Mouse (Mus musculus) kidney, postnatal 0 days (tissue): ENCODE results near the gene Hsf4. TPM values are rescaled to one million over a fixed set of nuclear protein-coding genes. Genes with fewer than 3 reads are reported as not detected.

ENCODE experiments used
- ATAC-seq: fragments of 200-750 bp; cut with Nextera tagmentation; replicated peaks from 2 replicates; pipeline ENCODE4 v1.8.0; 2017; ENCODE audit warnings: low read depth, moderate number of reproducible peaks, moderate TSS enrichment, moderate library complexity; ENCODE audit not compliant: low FRiP score
- DNase-seq: peaks from one replicate; pipeline ENCODE4 v3.0.0-alpha.2; 2016; ENCODE audit warnings: low spot score
- H3K27ac ChIP-seq: fragments of 300-500 bp; sonication (generic); 2 replicates; pipeline ENCODE4 v1.5.1; 2014; ENCODE audit warnings: mild to moderate bottlenecking
- H3K27me3 ChIP-seq: fragments of 300-500 bp; sonication (generic); 2 replicates; pipeline ENCODE4 v1.6.1; 2014; ENCODE audit warnings: low read length, mixed read lengths; ENCODE audit not compliant: insufficient read depth
- H3K36me3 ChIP-seq: fragments of 300-500 bp; sonication (generic); 2 replicates; pipeline ENCODE4 v1.6.1; 2014; ENCODE audit warnings: low read length, mixed read lengths; ENCODE audit not compliant: insufficient read depth
- H3K4me1 ChIP-seq: fragments of 300-500 bp; sonication (generic); replicated peaks from 2 replicates; pipeline ENCODE4 v1.6.1; 2014; ENCODE audit warnings: antibody characterized with exemption, low read length, mixed read lengths; ENCODE audit not compliant: insufficient read depth
- H3K4me2 ChIP-seq: fragments of 300-500 bp; sonication (generic); 2 replicates; pipeline ENCODE4 v1.6.1; 2014; ENCODE audit warnings: mild to moderate bottlenecking, low read length, moderate library complexity, mixed read lengths
- H3K4me3 ChIP-seq: fragments of 300-500 bp; sonication (generic); replicated peaks from 2 replicates; pipeline ENCODE4 v1.5.1; 2014; ENCODE audit warnings: low read depth, low read length
- H3K9ac ChIP-seq: fragments of 300-500 bp; sonication (generic); 2 replicates; pipeline ENCODE4 v1.6.1; 2014; ENCODE audit warnings: low read depth, low read length
- H3K9me3 ChIP-seq: fragments of 300-500 bp; sonication (generic); replicated peaks from 2 replicates; pipeline ENCODE4 v1.6.1; 2016; ENCODE audit warnings: low read length, inconsistent platforms, mixed read lengths
- CTCF ChIP-seq: IDR thresholded peaks from 2 replicates; pipeline ENCODE4 v1.5.1; 2016; ENCODE audit warnings: antibody characterized with exemption, low read depth, mild to moderate bottlenecking, moderate library complexity
- WGBS: fragments of 180-500 bp; shearing (Covaris S2); extraction: QIAGEN DNeasy Blood & Tissue Kit; methylation state at CpG from one replicate; pipeline ENCODE4 v1.1.7; 2014; 5-methylcytosine and 5-hydroxymethylcytosine counted together
- polyA plus RNA-seq: library from polyadenylated mRNA; unstranded; fragments of >200 nt; fragmentation: Nextera tagmentation; extraction: Ambion mirVana; gene quantifications from 2 replicates; pipeline ENCODE4 v1.2.1, GENCODE M21; 2015

The Hsf4 gene
- polyA plus RNA-seq, 1 experiment from 2014 or later: 0.12 TPM

- Histone ChIP-seq H3K36me3 (no peaks in the 10 kb centered on the region; the same call in 1 of the 2 replicates), H3K27me3 (peaks cover 15% of the 10 kb centered on the region), H3K4me1 (0 out of 2 replicates have a peak, but pooled peaks cover 2% of the 10 kb centered on the region), H3K4me2 (no peak overlapping the region), H3K9me3 (no peaks in the 10 kb centered on the region), H3K9ac (no peak overlapping the region), H3K27ac (no peak overlapping the region), H3K4me3 (no peak overlapping the region)
- ATAC-seq (no peak), DNase-seq (no peak)
- TF ChIP-seq CTCF: no peak
- 88% methylated on average over 4 of the region's 4 CpGs for WGBS
Measured at GRCm38 (mm10) chr8:105282239-105282638, 12.6 kb downstream of the Hsf4 start.

- Histone ChIP-seq H3K4me2 (no peak overlapping the region), H3K36me3 (no peaks in the 10 kb centered on the region; the same call in 1 of the 2 replicates), H3K27me3 (peaks cover 7% of the 10 kb centered on the region), H3K9ac (no peak overlapping the region), H3K9me3 (no peaks in the 10 kb centered on the region), H3K4me3 (no peak overlapping the region), H3K4me1 (0 out of 2 replicates have a peak, but pooled peaks cover 2% of the 10 kb centered on the region), H3K27ac (no peak overlapping the region)
- WGBS: 45% methylated on average over 23 of the region's 23 CpGs
- DNase-seq (no peak), ATAC-seq (peak; percentile 37; the same call in 1 of the 2 replicates)
- peak; percentile 78 for TF ChIP-seq CTCF
Measured at GRCm38 (mm10) chr8:105283074-105283473, 13.5 kb downstream of the Hsf4 start.

DNA sequence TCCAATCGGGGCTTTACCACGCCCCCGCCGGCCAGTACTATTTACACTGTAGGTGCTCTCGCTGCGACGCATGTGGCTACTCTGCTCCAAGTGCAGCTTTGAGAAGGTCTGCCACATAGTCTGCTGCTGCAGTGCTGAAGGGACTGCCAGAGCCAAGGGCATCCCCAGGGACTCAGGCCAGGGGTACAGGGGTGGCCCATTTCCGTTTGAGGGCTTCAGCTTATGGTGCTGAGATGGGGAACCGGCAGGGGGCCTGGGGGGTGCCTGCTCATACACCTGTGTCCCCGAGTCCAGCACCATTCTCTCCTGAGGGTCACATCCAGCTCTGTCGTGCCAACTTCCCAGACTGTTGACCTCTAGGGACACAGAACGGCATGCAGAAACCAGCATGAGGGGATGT, 15.9 kb downstream of the Hsf4 start:
- DNase-seq (no peak), ATAC-seq (no peak)
- H3K9ac ChIP-seq: no peak overlapping the region
- TF ChIP-seq CTCF: no peak
- no peaks in the 10 kb centered on the region for H3K9me3 ChIP-seq
- H3K4me3 ChIP-seq: no peak overlapping the region
- no peak overlapping the region for H3K4me2 ChIP-seq
- H3K36me3 ChIP-seq: no peaks in the 10 kb centered on the region; the same call in 1 of the 2 replicates
- H3K4me1 ChIP-seq: peaks cover 17% of the 10 kb centered on the region
- 62% methylated on average over 12 of the region's 12 CpGs for WGBS
- H3K27ac ChIP-seq: no peak overlapping the region
- peaks cover 4% of the 10 kb centered on the region; the same call in 1 of the 2 replicates for H3K27me3 ChIP-seq

DNA sequence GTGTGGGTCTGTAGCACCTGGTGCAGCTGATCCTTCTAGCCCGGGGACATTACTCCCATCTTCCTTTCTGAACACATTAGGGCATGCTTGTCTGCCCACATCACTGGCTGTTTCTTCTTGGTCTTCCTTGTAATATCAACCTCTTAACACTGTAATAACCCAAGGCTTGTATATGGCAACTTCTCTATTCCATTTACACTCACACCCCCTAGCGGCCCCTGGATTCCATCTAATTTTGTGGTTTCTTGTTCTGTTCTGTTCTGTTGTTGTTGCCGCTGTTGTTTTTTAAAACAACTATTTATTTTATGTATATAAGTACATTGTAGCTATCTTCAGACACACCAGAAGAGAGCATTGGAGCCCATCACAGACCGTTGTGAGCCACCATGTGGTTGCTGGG, 17.3 kb downstream of the Hsf4 start:
- WGBS: 86% methylated on average over 4 of the region's 4 CpGs
- no peak overlapping the region for H3K4me2 ChIP-seq
- ATAC-seq: no peak
- no peak overlapping the region for H3K27ac ChIP-seq
- DNase-seq: no peak
- peaks cover 4% of the 10 kb centered on the region; the same call in 1 of the 2 replicates for H3K27me3 ChIP-seq
- peaks cover 18% of the 10 kb centered on the region for H3K4me1 ChIP-seq
- no peaks in the 10 kb centered on the region for H3K9me3 ChIP-seq
- no peak overlapping the region for H3K9ac ChIP-seq
- no peaks in the 10 kb centered on the region for H3K36me3 ChIP-seq
- TF ChIP-seq CTCF: no peak
- H3K4me3 ChIP-seq: no peak overlapping the region

DNA sequence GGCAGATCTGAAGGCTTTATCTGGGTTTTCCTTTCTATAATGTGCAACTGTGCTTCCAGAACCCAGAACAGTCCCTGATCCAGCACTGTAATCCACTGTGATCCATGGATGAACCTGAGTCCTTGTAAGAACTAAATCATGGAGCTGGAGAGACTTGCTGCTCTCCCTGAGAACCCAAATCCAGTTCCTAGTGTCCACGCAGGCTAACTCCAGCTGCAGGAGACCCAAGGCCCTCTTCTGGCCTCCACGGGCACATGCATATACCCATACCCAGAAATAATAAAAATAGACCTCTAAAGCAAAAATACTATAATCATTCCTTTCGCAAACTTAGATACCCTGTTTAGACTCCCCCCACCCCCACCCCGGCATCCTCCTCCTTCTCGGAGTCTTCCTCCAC, 18.6 kb downstream of the Hsf4 start:
- Histone ChIP-seq H3K27me3 (peaks cover 4% of the 10 kb centered on the region; the same call in 1 of the 2 replicates), H3K36me3 (no peaks in the 10 kb centered on the region), H3K9ac (no peak overlapping the region), H3K9me3 (no peaks in the 10 kb centered on the region), H3K4me2 (no peak overlapping the region), H3K4me3 (no peak overlapping the region), H3K4me1 (peaks cover 18% of the 10 kb centered on the region), H3K27ac (no peak overlapping the region)
- 0 out of 2 replicates have a peak, but pooled peaks have one; percentile 6 for TF ChIP-seq CTCF
- DNase-seq: no peak
- no peak for ATAC-seq
- WGBS: 86% methylated on average over 5 of the region's 5 CpGs

DNA sequence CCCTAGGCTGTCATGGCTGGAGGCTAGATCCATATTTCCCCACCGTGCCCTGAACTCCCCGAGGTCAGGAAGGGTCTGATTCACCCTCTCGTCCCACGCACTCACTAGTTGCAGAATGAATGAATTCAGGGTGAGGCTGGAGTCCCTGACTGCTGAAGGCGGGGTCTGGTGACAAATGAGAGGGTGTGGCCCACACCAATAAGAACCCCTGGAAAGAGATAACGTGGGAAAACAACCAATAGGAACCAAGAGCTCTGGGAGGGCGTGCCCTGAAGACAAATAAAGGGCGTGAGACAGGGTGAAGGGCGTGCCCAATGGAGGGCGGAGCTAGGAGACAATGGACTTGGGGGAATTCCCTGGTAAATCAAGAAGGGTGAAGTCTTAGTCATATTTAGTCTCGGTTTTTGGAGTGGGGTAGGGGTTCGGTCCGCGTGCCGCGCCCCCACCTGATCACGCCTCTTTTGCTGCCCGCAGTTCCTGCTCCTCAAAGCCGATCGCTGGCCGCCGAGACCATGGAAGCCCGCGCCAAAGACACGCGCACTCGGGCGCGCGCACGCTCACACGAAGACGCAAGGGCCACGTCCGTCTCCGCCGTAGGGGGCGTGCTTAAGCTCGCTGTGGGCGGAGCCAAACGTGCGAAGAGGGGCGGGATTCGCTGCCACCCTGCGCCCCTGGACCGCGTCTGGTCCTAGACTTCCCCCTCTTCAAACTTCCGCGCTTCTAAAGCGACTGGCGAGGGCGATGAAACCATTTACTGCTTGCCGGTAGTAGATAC, 19.5 kb downstream of the Hsf4 start:
- Histone ChIP-seq H3K4me3 (peak overlapping the region; percentile 49), H3K36me3 (no peaks in the 10 kb centered on the region), H3K27me3 (peaks cover 4% of the 10 kb centered on the region; the same call in 1 of the 2 replicates), H3K9me3 (no peaks in the 10 kb centered on the region), H3K4me1 (peaks cover 18% of the 10 kb centered on the region), H3K4me2 (peak overlapping the region; percentile 81), H3K9ac (peak overlapping the region; percentile 46; the same call in 1 of the 2 replicates), H3K27ac (peak overlapping the region; percentile 71)
- peak; percentile 51 for TF ChIP-seq CTCF
- under 1% methylated on average over 53 of the region's 53 CpGs for WGBS
- DNase-seq (peak; percentile 98), ATAC-seq (peak; percentile 90)
